Mouse (Mus musculus): ENCODE data around the gene Chrna4.

GRCm38 (mm10) chr2:181065827-181066226, 22.5 kb upstream of the Chrna4 start:
- no peak for TF ChIP-seq POLR2A (IDR thresholded peaks at IDR 0.05; ENCODE audit: low read depth, low read length)
- no peak for TF ChIP-seq CTCF (conservative IDR thresholded peaks at IDR 0.05; ENCODE audit: insufficient read depth, insufficient read length, low read depth, low read length)

All from kidney, adult 2 months (tissue).